Mouse (Mus musculus) T-helper 2 cell (primary cell): ENCODE data around the gene Pkp1.

Experiments used
- in situ Hi-C: fragments of 300-600 bp; cut with MboI, MseI; formaldehyde crosslinking; loops from one replicate; pipeline ENCODE4 v1.15.1; 2025; ENCODE audit warnings: high pct_unique_total_duplicates

Gene Pkp1

GRCm38 (mm10) chr1:135913657-135914056 is 5.3 kb downstream of the Pkp1 start:
- in situ Hi-C loops: no loop called here

DNA sequence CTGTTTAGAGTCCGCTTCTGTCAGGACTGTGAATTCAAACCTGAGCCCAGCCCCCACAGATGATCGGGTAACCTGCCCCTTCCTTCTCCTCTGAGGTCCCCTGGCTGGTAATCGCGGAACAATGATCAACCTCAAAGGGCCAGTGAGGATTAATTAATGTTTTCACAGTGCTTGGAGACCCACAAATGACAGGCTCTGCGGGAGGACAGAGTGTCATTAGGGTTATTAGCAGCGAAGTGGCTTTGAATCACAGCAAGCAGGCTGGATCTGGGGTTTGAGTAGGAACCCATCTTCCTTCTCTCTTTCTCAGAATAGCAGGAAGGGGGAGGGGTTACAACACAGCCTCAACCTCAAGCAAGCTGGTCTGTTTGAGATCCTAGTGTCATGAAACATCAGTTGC is 9.6 kb downstream of the Pkp1 start:
- in situ Hi-C loops: loop anchor here (5.0 kb wide), 1 partner anchor 38 kb away; no protein-coding TSS in a partner anchor

- in situ Hi-C loops: loop anchor here (5.0 kb wide), 1 partner anchor 41 kb away; no protein-coding TSS in a partner anchor
Observed at GRCm38 (mm10) chr1:135906736-135907135, 12.3 kb downstream of the Pkp1 start.

- in situ Hi-C loops: no loop called here
Observed at GRCm38 (mm10) chr1:135899991-135900515, 19.0 kb downstream of the Pkp1 start.

DNA sequence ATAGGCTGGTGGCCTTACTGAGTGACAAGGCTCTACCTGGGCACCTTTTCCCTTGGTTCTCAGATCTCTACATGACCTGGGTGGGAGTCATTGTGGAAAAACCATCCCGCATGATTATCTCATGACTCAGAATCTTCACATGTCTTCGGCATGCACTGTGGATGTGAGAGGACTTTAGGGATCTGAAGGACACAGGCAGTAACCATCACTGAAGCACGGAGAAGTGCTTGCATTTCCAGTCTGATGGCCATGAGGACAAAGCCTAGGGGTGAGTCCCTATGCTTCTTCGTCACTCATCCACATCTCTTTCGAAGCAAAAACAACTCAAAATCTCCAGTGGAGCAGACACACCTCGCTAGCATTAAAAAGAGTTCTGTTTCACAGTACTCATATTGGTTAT is 19.7 kb downstream of the Pkp1 start:
- in situ Hi-C loops: no loop called here

DNA sequence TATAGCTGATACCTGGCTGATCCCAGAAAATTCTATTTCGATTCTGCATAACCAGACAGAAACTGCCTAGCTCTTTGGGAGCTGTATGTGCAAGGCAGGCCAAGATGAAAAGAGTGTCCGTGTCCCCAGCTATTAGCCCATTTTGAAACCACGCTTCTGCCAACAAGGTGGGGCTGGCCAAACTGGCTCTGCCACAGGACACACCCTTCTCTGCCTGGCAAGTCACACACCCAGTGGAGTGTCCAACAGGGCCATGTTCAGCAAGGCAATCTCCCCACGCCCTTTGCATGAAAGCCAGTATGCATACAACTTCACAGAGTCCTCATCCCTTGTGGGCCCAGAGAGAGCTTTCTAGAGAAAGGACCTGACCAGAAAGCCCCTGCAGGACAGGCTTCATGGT is 23.6 kb downstream of the Pkp1 start:
- in situ Hi-C loops: no loop called here

DNA sequence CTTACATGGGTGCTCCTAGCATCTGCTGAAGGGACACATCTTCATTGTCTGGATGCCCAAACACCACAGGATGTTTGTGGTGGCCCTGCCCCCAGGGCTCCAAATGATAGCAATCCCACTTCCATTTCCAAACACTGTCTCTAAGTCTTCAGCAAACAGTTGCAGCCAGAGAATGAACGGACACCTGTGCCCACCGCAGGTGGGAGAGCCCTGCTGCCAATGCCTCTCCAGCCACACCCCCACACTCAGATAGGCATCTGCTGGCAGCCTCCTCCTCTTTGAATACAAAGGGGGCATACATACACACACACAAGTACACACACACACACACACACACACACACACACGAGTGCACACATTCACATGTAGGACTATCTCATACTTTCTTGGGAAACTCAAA is 25.6 kb downstream of the Pkp1 start:
- in situ Hi-C loops: no loop called here

GRCm38 (mm10) chr1:135892764-135893163 is 26.2 kb downstream of the Pkp1 start:
- in situ Hi-C loops: no loop called here

- in situ Hi-C loops: no loop called here
Observed at GRCm38 (mm10) chr1:135892233-135892632, 26.8 kb downstream of the Pkp1 start.

- in situ Hi-C loops: no loop called here
Observed at GRCm38 (mm10) chr1:135891424-135892216, 27.4 kb downstream of the Pkp1 start.

- in situ Hi-C loops: no loop called here
Observed at GRCm38 (mm10) chr1:135889461-135890185, 29.4 kb downstream of the Pkp1 start.

GRCm38 (mm10) chr1:135882385-135883109 is 36.5 kb downstream of the Pkp1 start:
- in situ Hi-C loops: no loop called here

GRCm38 (mm10) chr1:135877248-135877647 is 41.8 kb downstream of the Pkp1 start:
- in situ Hi-C loops: no loop called here

DNA sequence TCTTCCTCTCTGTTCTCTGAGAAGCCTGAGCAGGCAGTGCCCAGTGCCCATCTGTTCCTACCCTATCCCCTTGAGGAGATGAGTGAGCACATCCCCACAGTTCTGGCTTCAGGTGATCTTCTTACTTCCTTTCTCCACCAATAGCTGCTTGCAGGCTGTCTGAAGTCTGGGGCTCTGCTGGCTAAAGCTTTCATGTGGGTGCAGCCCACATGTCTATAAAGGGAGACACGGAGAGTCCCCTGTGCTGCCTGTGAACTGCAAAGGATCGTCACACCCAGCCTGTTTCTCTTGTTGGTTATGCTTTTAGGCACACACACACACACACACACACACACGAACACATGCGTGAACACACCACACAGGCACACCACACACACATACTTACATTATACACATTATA is 46.0 kb downstream of the Pkp1 start:
- in situ Hi-C loops: no loop called here

- in situ Hi-C loops: loop anchor here (5.0 kb wide), 1 partner anchor 74 kb away; no protein-coding TSS in a partner anchor
Observed at GRCm38 (mm10) chr1:135868570-135868969, 50.4 kb downstream of the Pkp1 start.

GRCm38 (mm10) chr1:135865518-135866194 is 53.4 kb downstream of the Pkp1 start:
- in situ Hi-C loops: loop anchor here (5.0 kb wide), 1 partner anchor 77 kb away; no protein-coding TSS in a partner anchor

GRCm38 (mm10) chr1:135864830-135865229 is 54.2 kb downstream of the Pkp1 start:
- in situ Hi-C loops: loop anchor here (5.0 kb wide), 1 partner anchor 77 kb away; no protein-coding TSS in a partner anchor

- in situ Hi-C loops: no loop called here
Observed at GRCm38 (mm10) chr1:135863786-135864335, 55.1 kb downstream of the Pkp1 start.

- in situ Hi-C loops: no loop called here
Observed at GRCm38 (mm10) chr1:135862561-135862960, 56.4 kb downstream of the Pkp1 start.

GRCm38 (mm10) chr1:135861980-135862552 is 56.9 kb downstream of the Pkp1 start:
- in situ Hi-C loops: no loop called here
